Mouse (Mus musculus) MEL-GATA-1-ER (cell line): ENCODE data around the gene Efemp2.

Experiments
- DNase-seq: peaks from one replicate; pipeline ENCODE4 v3.0.0-alpha.2; 2012; ENCODE audit warnings: low read depth; ENCODE audit errors: extremely low read depth

Gene Efemp2

GRCm38 (mm10) chr19:5473720-5474119 is at the start of gene Efemp2:
Gene Efemp2 (plus strand): TSS chr19:5473954.
- DNase-seq, result peak; percentile 76

GRCm38 (mm10) chr19:5424092-5424781 is 49.5 kb upstream of the Efemp2 start:
- no peak for DNase-seq

- DNase-seq, result peak; percentile 83
Observed at GRCm38 (mm10) chr19:5424782-5425741, 48.7 kb upstream of the Efemp2 start, which contains the start of the genes Drap1 and AI837181. Gene Drap1 (minus strand): TSS chr19:5424979. Gene AI837181 (plus strand): TSS chr19:5425144.

- DNase-seq, result no peak
Observed at GRCm38 (mm10) chr19:5425906-5426565, 47.7 kb upstream of the Efemp2 start.

GRCm38 (mm10) chr19:5426640-5427290 is 47.0 kb upstream of the Efemp2 start:
- no peak for DNase-seq

GRCm38 (mm10) chr19:5428083-5428482 is 45.7 kb upstream of the Efemp2 start:
- DNase-seq, result no peak

GRCm38 (mm10) chr19:5429219-5429618 is 44.5 kb upstream of the Efemp2 start:
- DNase-seq, result no peak

GRCm38 (mm10) chr19:5429806-5430205 is 43.9 kb upstream of the Efemp2 start:
- DNase-seq, result no peak

GRCm38 (mm10) chr19:5430408-5430807 is 43.3 kb upstream of the Efemp2 start:
- no peak for DNase-seq

- no peak for DNase-seq
Observed at GRCm38 (mm10) chr19:5431911-5432464, 41.8 kb upstream of the Efemp2 start.

- DNase-seq, result no peak
Observed at GRCm38 (mm10) chr19:5432992-5433852, 40.5 kb upstream of the Efemp2 start.

- no peak for DNase-seq
Observed at GRCm38 (mm10) chr19:5433951-5434350, 39.8 kb upstream of the Efemp2 start.

GRCm38 (mm10) chr19:5444371-5444908 is 29.3 kb upstream of the Efemp2 start:
- DNase-seq, result no peak

- DNase-seq, result no peak
Observed at GRCm38 (mm10) chr19:5444954-5445353, 28.8 kb upstream of the Efemp2 start.

GRCm38 (mm10) chr19:5445747-5446146 is 28.0 kb upstream of the Efemp2 start:
- DNase-seq, result no peak

GRCm38 (mm10) chr19:5447515-5448353 is 26.0 kb upstream of the Efemp2 start, which contains the start of gene Fosl1:
Gene Fosl1 (plus strand): TSS chr19:5447547.
- DNase-seq, result no peak

GRCm38 (mm10) chr19:5448354-5449150 is 25.2 kb upstream of the Efemp2 start:
- no peak for DNase-seq

GRCm38 (mm10) chr19:5449673-5450072 is 24.1 kb upstream of the Efemp2 start:
- no peak for DNase-seq
